Mouse (Mus musculus) heart, adult 2 months (tissue): Measurements from ENCODE around the gene Reep3.

Source experiments
- CTCF ChIP-seq: fragments of 200-600 bp; IDR thresholded peaks from 2 replicates; pipeline ENCODE4 v1.8.1; 2022; ENCODE audit warnings: antibody characterized with exemption, mild to moderate bottlenecking, moderate library complexity
- EP300 ChIP-seq: fragments of 200-500 bp; IDR thresholded peaks from 2 replicates; pipeline ENCODE4 v1.6.1; 2011; ENCODE audit warnings: low read depth, low read length, control low read depth; ENCODE audit not compliant: insufficient read depth

DNA sequence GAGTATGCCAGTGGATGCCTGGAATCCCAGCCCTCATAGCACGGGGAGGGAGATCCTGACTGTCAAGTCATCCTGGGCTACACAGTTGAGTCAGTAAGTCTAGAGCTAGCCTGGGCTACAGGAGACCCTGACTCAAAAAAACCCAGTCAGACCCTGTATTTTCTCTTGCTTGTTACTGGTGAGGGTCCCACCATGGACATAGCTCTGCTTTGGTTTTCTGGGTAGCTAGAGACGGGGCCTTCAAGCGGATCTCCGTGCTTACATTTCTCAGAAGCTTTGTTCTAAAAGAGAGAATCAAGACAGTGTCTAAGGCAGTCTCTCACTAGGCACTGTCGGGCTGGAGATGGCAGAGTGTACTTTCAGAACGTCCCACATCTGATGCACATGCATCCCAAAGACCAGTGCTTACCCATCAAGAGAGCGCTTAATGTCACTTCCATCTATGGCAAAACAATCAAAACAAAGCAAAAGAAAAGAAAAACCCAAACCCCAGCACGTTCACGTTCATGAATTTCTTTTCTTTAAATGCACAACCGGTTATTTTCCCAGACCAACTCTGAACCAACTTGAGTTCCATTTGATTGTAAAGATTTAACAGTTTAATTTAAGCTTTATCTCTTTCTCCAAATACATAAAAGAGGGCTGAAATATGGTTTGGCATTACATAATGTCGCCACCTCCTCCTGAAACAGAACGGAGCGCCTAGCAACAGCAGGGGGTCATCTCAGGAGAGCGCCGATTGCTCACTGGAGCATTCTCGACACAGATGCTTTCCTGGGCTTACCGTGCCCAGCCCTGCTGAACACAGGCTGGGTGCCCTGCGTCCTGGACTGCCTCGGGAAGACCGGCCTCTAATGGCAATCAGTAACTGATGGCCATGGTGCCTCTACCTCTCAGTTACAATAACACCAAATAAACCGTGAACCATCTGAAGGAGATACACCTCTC, 20.5 kb downstream of the Reep3 start:
- TF ChIP-seq CTCF = no peak
- TF ChIP-seq EP300 = no peak
